Mouse (Mus musculus): Measurements from ENCODE around the gene Gm21954. TPM values are rescaled to one million over a fixed set of nuclear protein-coding genes. Genes with fewer than 3 reads are reported as not detected.
A peak's percentile ranks its signal among the peaks of the same experiment; 100 is the strongest.

Gene Gm21954
- total RNA-seq, 2 experiments from 2014 or later: not detected

DNA sequence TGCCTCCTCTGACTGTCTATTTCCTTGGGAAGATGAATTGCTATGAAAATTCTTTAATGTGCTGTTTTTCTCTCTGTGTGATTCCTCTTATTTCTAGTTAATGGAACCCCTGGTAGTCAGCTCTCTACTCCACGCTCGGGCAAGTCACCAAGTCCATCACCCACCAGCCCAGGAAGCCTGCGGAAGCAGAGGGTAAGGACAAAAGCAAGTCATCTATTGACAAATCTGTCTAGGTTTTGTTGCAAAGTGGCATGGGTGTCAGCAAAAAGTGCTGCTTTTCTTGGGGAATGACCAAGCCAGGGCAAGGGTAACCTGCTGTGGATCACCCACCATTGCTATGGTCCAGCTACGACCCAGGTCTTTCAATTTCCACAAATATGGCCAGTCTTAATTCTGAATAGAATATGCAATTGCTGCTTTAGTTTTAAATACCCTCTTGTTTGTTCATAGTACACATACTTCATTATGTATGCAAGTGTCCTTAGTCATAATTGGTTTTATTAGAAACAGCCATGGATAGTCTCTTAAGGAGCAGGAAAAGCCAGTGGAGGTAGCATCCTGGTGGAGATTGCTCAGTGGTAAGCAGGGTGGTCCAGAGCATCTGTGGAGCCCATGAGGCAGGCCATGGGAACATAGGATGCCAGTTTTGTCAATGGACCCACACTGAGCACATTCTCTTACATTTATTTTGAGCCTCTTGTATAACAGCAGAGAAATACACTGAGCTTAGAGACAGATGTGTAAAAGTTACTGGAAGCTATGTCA, 8.9 kb downstream of the Gm21954 start:
- peak in 1 of 2 experiments; percentile 15 for DNase-seq (ENCODE audit: extremely low spot score in 1 of 2, low spot score in 2 of 2)
- H3K27ac ChIP-seq: peak overlapping the region; percentile 98

DNA sequence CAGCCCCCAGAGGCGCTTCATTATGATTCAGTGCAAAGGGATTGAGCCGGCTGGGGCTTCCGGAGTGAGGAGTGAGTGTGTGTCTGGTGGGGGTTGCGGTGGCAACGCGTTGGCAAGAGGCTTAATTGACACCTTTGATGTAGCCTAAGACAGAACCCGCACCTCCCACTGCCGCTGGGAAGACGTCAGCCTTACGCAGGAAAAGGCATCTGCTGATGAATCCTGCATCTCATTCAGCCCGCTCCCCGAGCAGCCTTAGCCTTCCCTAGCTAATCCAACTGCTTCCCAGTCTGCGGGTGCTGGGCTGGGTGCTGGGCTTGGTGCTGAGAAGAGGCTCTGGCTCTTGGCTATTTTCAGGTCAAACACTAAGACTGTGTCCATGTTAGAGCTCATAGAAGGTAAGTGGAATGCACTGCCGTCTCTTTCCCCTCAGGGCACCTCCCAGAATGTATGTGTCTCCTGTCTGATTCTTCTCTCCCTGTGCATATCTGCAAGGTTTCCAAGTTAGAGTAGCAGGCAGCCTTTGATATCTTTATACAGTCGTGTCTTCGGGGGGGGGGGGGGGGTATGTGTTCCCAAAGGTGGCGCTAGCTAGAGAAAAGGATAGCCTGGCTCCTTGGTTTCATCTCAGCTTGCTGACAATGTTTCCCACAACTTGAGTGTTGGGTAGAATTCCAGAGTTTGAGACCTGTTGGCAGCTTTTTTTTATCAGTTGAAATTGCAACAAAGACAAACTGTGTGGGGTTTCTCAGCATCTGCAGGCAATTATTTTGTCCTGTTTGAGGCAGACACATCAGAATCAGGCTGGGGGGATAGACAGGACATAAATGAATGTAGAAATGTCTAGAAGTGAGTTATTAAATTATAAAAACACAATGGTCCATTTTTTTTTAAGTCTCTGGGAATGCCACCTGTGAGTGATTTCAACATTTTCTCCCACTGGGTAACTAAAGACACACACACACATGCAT, 10.0 kb downstream of the Gm21954 start:
- intact Hi-C loops (cut with DNase I): loop anchor here (1.0 to 10.0 kb wide), 3 partner anchors 14 to 217 kb away; partner anchors contain the start of gene Dclk1
- H3K27ac ChIP-seq: peak overlapping the region; percentile 98
- peak; percentile 88 to 90 for DNase-seq (ENCODE audit: extremely low spot score in 1 of 2, low spot score in 2 of 2)
- H3K4me3 ChIP-seq: peak overlapping the region; percentile 63
- no peak for TF ChIP-seq CTCF (IDR thresholded peaks at IDR 0.05)

More for the DNA sequence above, 8.9 kb downstream of the Gm21954 start:
- intact Hi-C loops (cut with DNase I): loop anchor here (10.0 kb wide), 1 partner anchor 218 kb away; the partner anchor contains the start of gene Dclk1
- TF ChIP-seq CTCF (IDR thresholded peaks at IDR 0.05): no peak
- H3K4me3 ChIP-seq: peak overlapping the region; percentile 63

DNA sequence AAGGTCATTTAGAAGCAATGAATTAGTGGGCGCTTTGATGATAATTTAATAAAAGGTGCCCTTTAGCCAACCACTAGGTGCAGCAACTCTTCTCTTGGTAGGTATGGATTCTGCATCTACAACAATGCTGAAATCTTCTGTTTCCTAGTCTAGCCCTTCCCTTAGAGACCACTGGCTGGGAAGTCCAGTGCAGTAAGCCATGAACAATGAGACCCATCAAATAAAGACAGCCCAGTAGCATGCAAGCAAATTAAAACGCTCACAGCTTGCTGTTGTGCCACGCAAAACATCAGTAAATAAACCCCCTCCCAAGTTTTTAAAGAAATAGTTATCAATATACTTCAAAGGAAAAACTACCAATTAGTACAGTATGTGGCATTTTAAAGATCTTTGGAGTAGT, 10.9 kb downstream of the Gm21954 start:
- TF ChIP-seq CTCF (IDR thresholded peaks at IDR 0.05): no peak
- H3K27ac ChIP-seq: peak overlapping the region; percentile 98; the same call in 1 of the 2 replicates
- intact Hi-C loops (cut with DNase I): loop anchor here (1.0 to 10.0 kb wide), 3 partner anchors 13 to 216 kb away; partner anchors contain the start of gene Dclk1
- peak in 1 of 2 experiments; percentile 9 for DNase-seq (ENCODE audit: extremely low spot score in 1 of 2, low spot score in 2 of 2)
- H3K4me3 ChIP-seq: no peak overlapping the region

DNA sequence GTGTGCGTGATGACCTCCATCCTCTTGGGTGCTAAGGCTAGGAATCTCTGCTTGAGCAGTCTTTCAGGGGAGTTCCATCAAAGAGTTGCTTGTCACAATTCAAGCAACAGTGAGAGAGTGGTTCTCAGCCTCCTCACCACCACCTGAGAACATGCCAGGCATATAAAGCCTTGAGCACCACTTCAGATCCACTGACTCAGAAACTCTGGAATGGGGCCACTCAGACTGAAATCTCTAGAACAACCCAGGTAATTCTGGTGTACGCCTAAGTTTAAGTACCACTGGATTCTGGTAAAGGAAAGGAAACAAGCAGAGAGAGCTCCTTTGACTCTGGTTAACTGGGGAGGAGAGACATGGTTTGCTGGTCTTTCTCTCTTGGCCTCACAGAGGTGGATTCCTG, 19.5 kb downstream of the Gm21954 start:
- Histone ChIP-seq H3K4me3 (no peak overlapping the region), H3K27ac (peak overlapping the region; percentile 63)
- DNase-seq (ENCODE audit: extremely low spot score in 1 of 2, low spot score in 2 of 2): no peak
- intact Hi-C loops (cut with DNase I): no loop called here
- TF ChIP-seq CTCF (IDR thresholded peaks at IDR 0.05): no peak

DNA sequence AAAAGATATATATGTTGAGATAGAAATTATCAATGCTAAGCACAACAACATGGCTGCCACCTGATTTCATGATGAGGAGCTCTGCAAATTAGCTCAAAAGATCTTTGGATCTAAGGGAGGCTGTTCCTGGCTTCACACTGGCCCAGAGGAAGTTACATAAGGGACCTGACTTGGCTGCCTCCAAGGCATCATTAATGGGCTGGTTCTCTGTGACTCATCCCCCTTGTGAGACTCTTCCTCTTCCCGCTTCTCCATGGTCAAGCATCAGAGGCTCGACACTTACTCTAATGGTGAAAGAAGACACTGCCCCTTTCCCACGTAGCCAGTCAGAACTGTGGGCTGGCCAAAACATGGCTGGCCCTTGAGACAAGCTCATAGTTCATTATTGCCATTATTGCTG, 20.1 kb downstream of the Gm21954 start:
- no peak for DNase-seq (ENCODE audit: extremely low spot score in 1 of 2, low spot score in 2 of 2)
- TF ChIP-seq CTCF (IDR thresholded peaks at IDR 0.05): no peak
- Histone ChIP-seq H3K4me3 (no peak overlapping the region), H3K27ac (peak overlapping the region; percentile 77)
- intact Hi-C loops (cut with DNase I): no loop called here

DNA sequence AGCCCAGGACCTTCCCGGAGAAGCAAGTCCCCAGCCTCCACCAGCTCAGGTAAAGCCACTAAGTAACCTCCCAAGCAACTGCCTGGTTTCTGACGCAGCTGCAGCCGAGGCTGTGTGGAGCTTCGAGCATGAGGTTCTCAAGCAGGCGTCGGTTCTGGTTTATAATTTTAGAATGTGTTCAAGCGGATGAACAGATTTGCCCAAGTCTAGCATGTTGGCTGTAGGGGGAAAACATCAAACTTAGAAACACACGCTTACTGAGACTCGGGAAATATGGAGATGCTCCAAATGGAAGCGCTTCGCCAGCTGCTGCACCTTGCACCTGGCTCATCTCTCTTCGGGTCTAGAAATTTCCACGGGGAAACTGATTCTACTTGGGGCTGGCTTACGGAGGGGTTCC, 21.0 kb downstream of the Gm21954 start:
- DNase-seq (ENCODE audit: extremely low spot score in 1 of 2, low spot score in 2 of 2): peak in 1 of 2 experiments; percentile 51
- no peak for TF ChIP-seq CTCF (IDR thresholded peaks at IDR 0.05)
- intact Hi-C loops (cut with DNase I): no loop called here
- H3K27ac ChIP-seq: peak overlapping the region; percentile 77
- H3K4me3 ChIP-seq: no peak overlapping the region

DNA sequence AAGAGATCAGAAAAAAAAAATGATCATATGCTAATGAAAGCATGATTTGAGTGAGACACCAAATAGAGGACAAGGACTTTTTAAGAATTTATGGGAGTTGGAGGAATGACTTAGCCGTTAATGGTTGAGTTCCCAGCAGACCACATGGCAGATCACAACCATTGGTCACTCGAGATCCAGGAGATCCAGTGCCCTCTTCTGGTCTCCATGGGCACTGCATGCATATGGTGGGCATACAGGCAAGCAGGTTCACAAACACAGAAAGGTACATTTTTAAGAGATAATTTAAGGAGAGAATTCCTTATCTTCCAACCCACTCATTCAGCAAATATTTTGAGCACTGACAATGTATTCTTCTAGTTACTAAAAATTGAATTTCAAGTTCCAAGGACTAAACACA, 22.9 kb downstream of the Gm21954 start:
- TF ChIP-seq CTCF (IDR thresholded peaks at IDR 0.05): peak; percentile 33
- no peak for DNase-seq (ENCODE audit: extremely low spot score in 1 of 2, low spot score in 2 of 2)
- Histone ChIP-seq H3K4me3 (no peak overlapping the region), H3K27ac (peak overlapping the region; percentile 9; the same call in 1 of the 2 replicates)
- intact Hi-C loops (cut with DNase I): no loop called here

DNA sequence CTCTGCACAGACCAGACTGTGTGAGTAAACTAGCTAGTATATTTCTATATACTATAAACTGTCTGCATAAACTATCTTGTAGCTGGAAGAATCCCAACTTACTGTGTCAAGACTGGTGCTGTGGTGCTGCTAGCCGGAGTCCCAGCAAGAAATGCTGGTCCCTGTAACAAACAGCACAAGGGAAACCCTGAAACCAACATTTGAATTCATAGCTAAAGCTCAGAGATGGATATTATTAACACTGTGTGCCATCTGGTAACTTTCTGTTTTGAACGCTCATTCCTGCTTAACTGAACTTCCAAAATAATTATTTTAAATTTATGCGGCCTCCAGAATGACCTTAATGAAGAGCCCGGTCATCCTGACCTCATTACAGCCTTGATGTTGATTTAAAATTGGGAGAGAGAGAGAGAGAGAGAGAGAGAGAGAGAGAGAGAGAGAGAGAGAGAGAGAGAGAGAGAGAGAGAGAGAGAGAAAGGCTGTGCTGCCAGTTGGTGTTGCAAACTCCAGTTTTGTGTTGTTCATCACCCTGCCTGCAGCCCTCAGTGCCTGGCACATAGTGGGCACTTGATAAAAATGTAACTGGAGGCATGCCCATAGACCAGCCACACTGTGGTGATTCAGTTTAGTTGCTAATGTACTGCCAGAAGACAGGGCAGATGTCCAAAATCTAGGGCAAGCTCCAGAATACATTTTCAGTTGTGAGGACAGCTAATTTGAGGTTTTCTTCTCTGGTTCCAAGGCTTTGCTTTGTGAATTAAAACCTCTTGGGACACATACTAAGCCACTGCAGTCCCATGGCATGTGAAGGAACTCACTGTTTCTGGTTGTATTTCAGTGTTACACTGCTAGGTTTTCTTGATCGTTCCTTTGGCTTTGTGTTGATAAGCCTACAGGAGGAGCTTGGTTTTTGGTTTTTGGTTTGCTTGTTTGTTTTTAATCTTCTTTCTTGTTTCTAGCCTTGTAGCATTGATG, 24.2 kb downstream of the Gm21954 start:
- intact Hi-C loops (cut with DNase I): loop anchor here (1.0 kb wide), 1 partner anchor 14 kb away; no protein-coding TSS in a partner anchor
- peak; percentile 72 to 73 for DNase-seq (ENCODE audit: extremely low spot score in 1 of 2, low spot score in 2 of 2)
- no peak; the same call in 1 of the 2 replicates for TF ChIP-seq CTCF (IDR thresholded peaks at IDR 0.05)
- H3K4me3 ChIP-seq: no peak overlapping the region
- peak overlapping the region; percentile 91 for H3K27ac ChIP-seq

DNA sequence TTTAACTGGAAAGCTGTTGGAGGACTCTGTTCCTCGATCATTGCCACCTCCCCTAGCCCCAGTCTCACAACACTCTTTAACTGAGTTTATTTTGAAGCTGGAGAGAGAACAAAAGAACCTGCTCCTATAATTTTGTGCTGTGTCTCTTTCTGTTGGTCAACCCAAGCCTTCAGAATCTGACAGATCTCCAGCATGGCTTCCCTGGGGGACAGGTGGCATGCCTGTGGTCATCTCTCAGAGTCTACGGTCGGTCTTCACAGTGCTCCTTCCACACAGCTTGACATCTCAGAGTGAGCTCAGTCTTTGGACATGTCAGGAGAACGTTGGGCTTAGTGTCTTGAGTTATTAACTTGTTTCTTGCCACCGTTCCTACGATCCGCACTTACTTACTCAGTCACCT, 25.3 kb downstream of the Gm21954 start:
- no peak for TF ChIP-seq CTCF (IDR thresholded peaks at IDR 0.05)
- no peak for DNase-seq (ENCODE audit: extremely low spot score in 1 of 2, low spot score in 2 of 2)
- H3K4me3 ChIP-seq: no peak overlapping the region
- peak overlapping the region; percentile 91 for H3K27ac ChIP-seq
- intact Hi-C loops (cut with DNase I): no loop called here

DNA sequence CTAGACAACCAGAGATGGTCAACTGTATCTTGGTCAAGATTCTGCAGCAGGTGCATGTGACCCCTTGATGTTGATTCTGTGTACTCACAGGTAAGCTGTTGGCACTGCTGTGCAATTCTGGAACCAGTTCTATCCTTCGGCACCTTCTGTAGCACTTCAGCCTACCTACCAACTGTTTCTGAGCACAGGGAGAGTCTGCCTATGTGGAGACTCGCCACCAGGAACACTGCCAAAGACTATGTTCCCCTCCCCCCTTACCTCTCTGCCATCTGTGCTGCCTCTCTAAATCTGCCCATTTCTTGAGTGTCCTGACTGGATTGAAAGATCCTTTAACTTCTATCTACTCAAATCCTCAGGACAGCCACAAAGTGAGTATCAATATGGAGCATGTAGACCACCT, 28.3 kb downstream of the Gm21954 start:
- peak overlapping the region; percentile 84 for H3K27ac ChIP-seq
- intact Hi-C loops (cut with DNase I): loop anchor here (2.0 kb wide), 2 partner anchors 29 to 33 kb away; no protein-coding TSS in a partner anchor
- peak in 1 of 2 experiments; percentile 61 for DNase-seq (ENCODE audit: extremely low spot score in 1 of 2, low spot score in 2 of 2)
- H3K4me3 ChIP-seq: no peak overlapping the region
- TF ChIP-seq CTCF (IDR thresholded peaks at IDR 0.05): no peak
